Mouse (Mus musculus): ENCODE measurements around the gene Nup210.
A peak's percentile ranks its signal among the peaks of the same experiment; 100 is the strongest.
"Not testable (repeated sequence)": the region's sequence is repeated elsewhere in the genome, so short reads cannot be mapped to it uniquely, and the experiment has no call there.

Nup210 gene

DNA sequence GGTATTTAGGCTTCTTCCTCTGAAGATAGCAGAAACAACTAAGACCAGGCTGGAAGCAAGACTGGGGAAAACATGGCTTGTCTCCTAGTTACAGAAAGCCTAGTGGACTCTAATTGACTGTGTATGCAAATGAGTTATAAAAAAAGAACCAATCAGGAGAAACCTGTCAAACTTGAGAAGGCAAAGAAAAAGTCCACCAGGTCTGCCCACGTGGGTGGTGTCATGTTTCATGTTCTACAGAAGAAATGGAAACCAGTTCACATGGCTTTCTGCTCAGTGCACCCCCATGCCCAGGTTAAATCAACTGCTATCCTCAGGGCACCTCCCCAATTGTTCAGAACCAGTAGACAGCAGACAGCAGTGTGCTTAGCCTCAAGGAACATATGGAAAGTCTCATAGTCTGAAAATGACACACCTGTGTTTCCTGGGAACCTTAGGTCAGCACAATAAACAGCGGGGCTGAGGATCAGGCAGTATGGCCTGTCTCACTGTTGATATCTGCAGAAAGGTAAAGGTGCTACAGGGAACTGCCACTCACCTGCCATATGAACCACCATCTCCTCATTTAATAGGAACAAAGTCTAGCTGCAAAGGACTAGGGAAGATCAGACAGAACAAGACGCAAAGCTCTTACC lies 11.7 kb downstream of the Nup210 start:
- DNase-seq (ENCODE audit: low read depth, low spot score) = peak; percentile 27

DNA sequence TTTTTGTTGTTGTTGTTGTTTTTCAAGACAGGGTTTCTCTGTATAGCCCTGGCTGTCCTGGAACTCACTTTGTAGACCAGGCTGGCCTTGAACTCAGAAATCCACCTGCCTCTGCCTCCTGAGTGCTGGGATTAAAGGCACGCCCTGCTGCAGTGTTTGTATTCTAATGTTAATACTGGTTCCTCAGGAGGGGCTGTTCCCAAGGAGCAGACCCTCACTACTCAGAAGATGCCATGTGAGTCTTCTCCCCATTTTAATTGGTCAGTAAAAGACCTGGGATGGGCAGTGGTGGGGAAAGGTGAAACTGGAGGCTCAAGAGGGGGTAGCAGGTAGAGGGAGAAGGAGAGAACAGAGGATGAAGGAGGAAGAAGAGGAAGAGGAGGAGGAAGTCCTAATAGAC lies 13.2 kb downstream of the Nup210 start:
- DNase-seq (ENCODE audit: low read depth, low spot score) = not testable (repeated sequence)

GRCm38 (mm10) chr6:91100621-91101020 lies 16.0 kb downstream of the Nup210 start:
- no peak for DNase-seq (ENCODE audit: low read depth, low spot score)

GRCm38 (mm10) chr6:91097879-91098278 lies 18.8 kb downstream of the Nup210 start:
- no peak for DNase-seq (ENCODE audit: low read depth, low spot score)

GRCm38 (mm10) chr6:91095072-91095601 lies 21.5 kb downstream of the Nup210 start:
- no peak for DNase-seq (ENCODE audit: low read depth, low spot score)

- DNase-seq (ENCODE audit: low read depth, low spot score) = peak; percentile 22
These were observed 24.3 kb downstream of the Nup210 start for GRCm38 (mm10) chr6:91092216-91092899.

GRCm38 (mm10) chr6:91085114-91085892 lies 31.3 kb downstream of the Nup210 start:
- DNase-seq (ENCODE audit: low read depth, low spot score) = peak; percentile 17

DNA sequence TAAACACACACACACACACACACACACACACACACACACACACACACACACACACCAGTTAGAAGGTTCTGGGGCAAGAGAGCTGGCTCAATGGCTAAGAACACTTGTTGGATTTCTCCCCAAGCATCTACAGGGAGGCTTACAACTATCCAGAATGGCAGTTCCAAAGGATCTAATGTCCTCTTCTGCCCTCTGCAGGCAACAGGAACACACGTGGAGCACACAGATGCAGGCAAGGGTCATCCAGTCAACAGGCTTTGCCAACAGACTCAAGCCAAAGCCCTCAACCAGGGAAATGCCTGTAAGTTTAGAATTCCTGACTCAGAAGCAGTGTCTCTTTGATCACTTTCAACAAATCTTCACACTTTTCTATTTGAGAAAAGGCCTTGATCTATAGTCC lies 36.6 kb downstream of the Nup210 start:
- DNase-seq (ENCODE audit: low read depth, low spot score) = peak; percentile 60

- DNase-seq (ENCODE audit: low read depth, low spot score) = peak; percentile 98
These were observed 40.4 kb downstream of the Nup210 start for GRCm38 (mm10) chr6:91076249-91076648.

DNA sequence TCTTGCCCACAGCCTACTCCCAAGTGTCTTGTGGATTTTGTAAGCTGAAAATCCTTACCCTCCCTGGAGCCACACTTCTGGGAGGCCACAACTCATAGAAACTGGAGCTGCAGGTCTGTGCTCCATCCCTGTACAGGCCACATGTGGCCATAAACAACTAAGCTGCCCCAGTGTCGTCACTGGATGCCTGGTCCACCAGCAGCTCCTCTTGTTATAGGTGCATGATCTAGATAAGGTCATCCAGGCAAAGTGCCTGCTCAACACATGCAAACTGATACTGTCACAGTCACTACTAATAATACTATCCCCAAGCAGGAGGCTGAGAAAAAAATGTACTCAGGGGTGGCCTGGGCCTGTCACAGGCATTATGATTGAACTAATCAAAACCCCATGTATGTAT lies 48.1 kb downstream of the Nup210 start:
- no peak for DNase-seq (ENCODE audit: low read depth, low spot score)

- DNase-seq (ENCODE audit: low read depth, low spot score) = no peak
These were observed 49.6 kb downstream of the Nup210 start for GRCm38 (mm10) chr6:91067048-91067447.

GRCm38 (mm10) chr6:91061296-91061695 lies 55.3 kb downstream of the Nup210 start:
- peak; percentile 31 for DNase-seq (ENCODE audit: low read depth, low spot score)

GRCm38 (mm10) chr6:91059711-91060110 lies 56.9 kb downstream of the Nup210 start:
- peak; percentile 60 for DNase-seq (ENCODE audit: low read depth, low spot score)

DNA sequence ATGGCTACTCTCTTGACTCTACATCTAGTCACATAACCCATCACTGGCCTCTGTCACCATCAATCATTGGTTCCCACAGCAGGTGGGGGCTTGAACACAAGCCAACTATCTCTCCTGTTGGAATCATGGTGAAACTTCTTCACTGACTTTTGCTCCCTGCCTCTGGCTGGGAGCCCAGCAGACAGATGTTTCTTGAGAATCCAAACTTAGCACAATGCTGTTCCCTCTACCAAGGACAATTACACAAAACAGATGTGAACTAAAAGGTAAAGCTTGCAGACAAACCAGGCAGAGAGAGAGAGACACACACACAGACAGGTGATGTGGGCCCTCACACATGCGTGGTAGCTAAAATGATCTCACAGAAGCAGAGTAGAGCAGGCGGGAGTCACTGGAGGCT lies 58.6 kb downstream of the Nup210 start:
- DNase-seq (ENCODE audit: low read depth, low spot score) = peak; percentile 53

DNA sequence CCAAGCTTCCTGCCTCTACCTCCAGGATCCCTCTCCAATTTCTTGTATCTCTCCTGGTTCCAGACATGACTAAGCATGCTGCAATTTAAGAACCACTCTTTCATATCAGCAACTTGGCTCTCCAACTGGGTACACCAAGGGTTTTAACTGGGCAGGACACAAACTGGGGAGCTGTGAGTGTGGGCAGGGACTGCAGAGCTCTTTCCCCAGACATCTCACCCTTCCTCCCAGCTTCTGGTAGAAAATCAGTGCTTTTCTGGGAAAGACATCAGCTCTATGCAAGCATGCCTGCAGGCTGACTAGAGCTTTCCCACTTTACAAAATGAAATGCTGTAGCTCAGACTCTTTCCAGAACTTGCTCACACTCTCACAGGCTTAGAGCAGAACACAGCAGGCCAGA lies 60.3 kb downstream of the Nup210 start:
- no peak for DNase-seq (ENCODE audit: low read depth, low spot score)

- no peak for DNase-seq (ENCODE audit: low read depth, low spot score)
These were observed 64.1 kb downstream of the Nup210 start for GRCm38 (mm10) chr6:91052572-91052971.

DNA sequence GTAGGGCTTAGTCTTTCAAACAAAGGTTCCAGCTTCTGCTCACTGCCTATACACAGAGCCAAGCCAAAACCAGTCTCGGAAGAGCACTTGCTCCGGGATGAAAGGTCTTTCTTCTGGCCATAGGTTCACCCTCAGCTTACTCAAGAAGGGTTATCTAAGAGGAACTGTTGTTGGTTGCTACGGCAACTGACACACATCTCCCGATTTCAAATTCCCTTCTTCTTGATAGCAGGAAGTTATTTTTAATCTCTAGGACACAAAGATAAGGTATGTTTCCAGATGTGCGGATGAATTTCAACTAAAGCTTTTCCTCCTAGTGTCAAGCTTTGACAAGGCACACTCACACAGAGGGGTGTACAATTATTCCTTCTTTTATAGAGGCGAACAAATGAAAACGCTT lies 68.6 kb downstream of the Nup210 start:
- no peak for DNase-seq (ENCODE audit: low read depth, low spot score)

- no peak for DNase-seq (ENCODE audit: low read depth, low spot score)
These were observed 69.2 kb downstream of the Nup210 start for GRCm38 (mm10) chr6:91047434-91047833.

DNA sequence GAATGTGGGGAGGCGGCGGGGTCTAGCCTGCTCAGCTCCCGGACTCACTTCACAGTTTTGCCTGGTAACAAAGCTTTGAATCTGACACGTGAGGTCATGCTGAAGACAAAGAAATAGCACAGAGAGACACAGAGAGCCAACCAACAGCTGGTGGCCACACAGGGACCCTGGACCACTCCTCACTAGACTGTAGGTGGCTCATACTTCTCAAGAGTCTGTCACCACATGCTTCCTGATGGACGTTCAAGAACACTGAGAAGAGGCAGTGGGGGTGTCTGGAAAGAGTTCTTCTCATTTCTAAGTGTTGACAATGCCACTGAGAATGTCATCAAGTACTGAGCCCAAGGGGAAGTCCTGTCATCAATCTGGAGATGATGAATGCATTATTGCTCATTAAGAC lies 70.4 kb downstream of the Nup210 start:
- peak; percentile 22 for DNase-seq (ENCODE audit: low read depth, low spot score)

- DNase-seq (ENCODE audit: low read depth, low spot score) = no peak
These were observed 71.8 kb downstream of the Nup210 start for GRCm38 (mm10) chr6:91044628-91045331.

GRCm38 (mm10) chr6:91041287-91041686 lies 75.3 kb downstream of the Nup210 start:
- no peak for DNase-seq (ENCODE audit: low read depth, low spot score)

- no peak for DNase-seq (ENCODE audit: low read depth, low spot score)
These were observed 88.4 kb downstream of the Nup210 start for GRCm38 (mm10) chr6:91028256-91028655.
